Mouse (Mus musculus): ENCODE data around the gene Ak1. TPM values are rescaled to one million over a fixed set of nuclear protein-coding genes. Genes with fewer than 3 reads are reported as not detected.

Ak1 gene
- polyA plus RNA-seq, 1 experiment = 157 TPM

DNA sequence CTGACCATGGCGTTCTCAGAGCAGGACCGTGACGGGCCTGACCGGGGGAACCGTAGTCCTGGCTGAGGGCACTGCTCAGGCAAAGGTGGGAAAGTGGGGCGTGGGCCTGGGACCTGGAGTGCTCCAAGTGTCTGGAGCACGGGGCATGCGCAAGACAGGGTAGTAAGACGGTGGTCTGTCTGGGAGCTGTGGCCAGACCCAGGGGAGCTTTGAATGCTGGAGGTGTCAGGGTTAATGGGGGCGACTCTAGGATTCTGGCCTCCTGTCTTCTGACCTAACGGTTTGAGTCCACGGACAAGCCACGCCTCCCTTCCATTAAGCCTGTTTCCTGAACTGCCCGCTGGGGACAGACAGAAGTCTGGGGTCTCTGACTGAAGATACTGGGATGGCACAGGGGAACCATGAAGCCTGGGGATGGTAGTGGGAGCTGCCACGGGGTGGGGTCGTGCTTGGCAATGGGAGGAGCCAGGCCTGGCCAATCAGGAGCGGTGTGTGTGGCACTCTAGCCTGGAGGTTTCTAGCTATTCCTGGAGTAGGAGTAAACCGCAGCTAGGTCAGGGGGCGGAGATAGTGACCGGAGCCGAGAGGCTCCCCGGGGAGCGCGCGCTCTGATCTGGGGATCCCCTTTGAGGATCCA, 13.3 kb upstream of the Ak1 start:
- H3K27ac ChIP-seq (ENCODE audit: insufficient read depth, low read length) = peak overlapping the region; percentile 17; the same call in 1 of the 2 replicates
- TF ChIP-seq POLR2A (IDR thresholded peaks at IDR 0.05; ENCODE audit: low read depth, low read length) = no peak; the same call in 1 of the 2 replicates
- TF ChIP-seq CTCF (IDR thresholded peaks at IDR 0.05; ENCODE audit: borderline replicate concordance, insufficient read depth, low read length) = no peak
- H3K4me3 ChIP-seq (ENCODE audit: insufficient read depth, low read length) = peak overlapping the region; percentile 87
- 0 out of 2 replicates have a peak, but pooled peaks cover 2% of the 10 kb centered on the region for H3K4me1 ChIP-seq (ENCODE audit: control insufficient read depth, insufficient read depth, low read length)

- TF ChIP-seq POLR2A (IDR thresholded peaks at IDR 0.05; ENCODE audit: low read depth, low read length) (no peak; the same call in 1 of the 2 replicates), CTCF (IDR thresholded peaks at IDR 0.05; ENCODE audit: borderline replicate concordance, insufficient read depth, low read length) (no peak)
- Histone ChIP-seq H3K4me1 (ENCODE audit: control insufficient read depth, insufficient read depth, low read length) (0 out of 2 replicates have a peak, but pooled peaks cover 2% of the 10 kb centered on the region), H3K27ac (ENCODE audit: insufficient read depth, low read length) (peak overlapping the region; percentile 17; the same call in 1 of the 2 replicates), H3K4me3 (ENCODE audit: insufficient read depth, low read length) (peak overlapping the region; percentile 19; the same call in 1 of the 2 replicates)
Observed at GRCm38 (mm10) chr2:32608778-32609435, 12.7 kb upstream of the Ak1 start.

DNA sequence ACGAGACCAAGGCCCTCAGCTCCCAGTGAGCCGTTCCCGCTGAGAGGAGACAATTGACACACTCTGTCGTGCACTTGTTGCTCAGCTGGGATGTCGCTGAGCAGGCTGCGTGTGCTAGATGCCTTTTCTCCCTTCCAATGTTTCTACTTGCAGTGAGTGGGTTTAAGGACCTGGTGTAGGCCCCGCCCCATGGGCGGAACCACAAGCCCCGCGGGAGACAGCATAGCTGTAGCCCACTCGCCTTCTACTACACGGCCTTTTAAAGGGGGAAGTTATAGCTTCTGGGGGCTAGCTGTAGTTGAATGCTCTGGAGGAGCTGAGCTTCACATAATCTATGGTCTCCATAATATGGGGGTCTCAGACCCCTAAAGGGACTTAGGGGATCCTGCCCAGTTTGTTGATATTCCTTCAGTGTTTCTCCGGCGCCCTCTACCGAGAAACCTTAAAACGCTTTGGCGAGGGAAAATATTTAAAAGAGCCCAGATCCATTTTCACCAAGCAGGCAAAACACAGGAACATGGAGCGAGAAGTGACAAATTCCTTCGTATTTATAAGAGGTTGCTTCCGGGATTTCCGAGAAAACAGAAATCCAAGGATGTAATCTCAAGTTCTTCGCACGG, 10.8 kb upstream of the Ak1 start:
- no peak for TF ChIP-seq POLR2A (IDR thresholded peaks at IDR 0.05; ENCODE audit: low read depth, low read length)
- no peak for TF ChIP-seq CTCF (IDR thresholded peaks at IDR 0.05; ENCODE audit: borderline replicate concordance, insufficient read depth, low read length)
- H3K27ac ChIP-seq (ENCODE audit: insufficient read depth, low read length) = no peak overlapping the region
- 0 out of 2 replicates have a peak, but pooled peaks cover 2% of the 10 kb centered on the region for H3K4me1 ChIP-seq (ENCODE audit: control insufficient read depth, insufficient read depth, low read length)
- peak overlapping the region; percentile 29; the same call in 1 of the 2 replicates for H3K4me3 ChIP-seq (ENCODE audit: insufficient read depth, low read length)

- no peak for TF ChIP-seq POLR2A (IDR thresholded peaks at IDR 0.05; ENCODE audit: low read depth, low read length)
- TF ChIP-seq CTCF (IDR thresholded peaks at IDR 0.05; ENCODE audit: borderline replicate concordance, insufficient read depth, low read length) = no peak
- Histone ChIP-seq H3K4me1 (ENCODE audit: control insufficient read depth, insufficient read depth, low read length) (0 out of 2 replicates have a peak, but pooled peaks cover 2% of the 10 kb centered on the region), H3K4me3 (ENCODE audit: insufficient read depth, low read length) (no peak overlapping the region), H3K27ac (ENCODE audit: insufficient read depth, low read length) (no peak overlapping the region)
Observed at GRCm38 (mm10) chr2:32612274-32612673, 9.3 kb upstream of the Ak1 start.

GRCm38 (mm10) chr2:32617109-32617508, 4.4 kb upstream of the Ak1 start:
- H3K4me1 ChIP-seq (ENCODE audit: control insufficient read depth, insufficient read depth, low read length) = peaks cover 9% of the 10 kb centered on the region
- H3K27ac ChIP-seq (ENCODE audit: insufficient read depth, low read length) = no peak overlapping the region
- TF ChIP-seq POLR2A (IDR thresholded peaks at IDR 0.05; ENCODE audit: low read depth, low read length) (no peak), CTCF (IDR thresholded peaks at IDR 0.05; ENCODE audit: borderline replicate concordance, insufficient read depth, low read length) (no peak)
- H3K4me3 ChIP-seq (ENCODE audit: insufficient read depth, low read length) = no peak overlapping the region

GRCm38 (mm10) chr2:32617601-32618000, 4.0 kb upstream of the Ak1 start:
- peak; percentile 22; the same call in 1 of the 2 replicates for TF ChIP-seq CTCF (IDR thresholded peaks at IDR 0.05; ENCODE audit: borderline replicate concordance, insufficient read depth, low read length)
- TF ChIP-seq POLR2A (IDR thresholded peaks at IDR 0.05; ENCODE audit: low read depth, low read length) = no peak
- no peak overlapping the region for H3K4me3 ChIP-seq (ENCODE audit: insufficient read depth, low read length)
- H3K27ac ChIP-seq (ENCODE audit: insufficient read depth, low read length) = no peak overlapping the region
- H3K4me1 ChIP-seq (ENCODE audit: control insufficient read depth, insufficient read depth, low read length) = peaks cover 9% of the 10 kb centered on the region

- TF ChIP-seq CTCF (IDR thresholded peaks at IDR 0.05; ENCODE audit: borderline replicate concordance, insufficient read depth, low read length) (no peak), POLR2A (IDR thresholded peaks at IDR 0.05; ENCODE audit: low read depth, low read length) (no peak)
- no peak overlapping the region for H3K4me3 ChIP-seq (ENCODE audit: insufficient read depth, low read length)
- no peak overlapping the region for H3K27ac ChIP-seq (ENCODE audit: insufficient read depth, low read length)
Observed at GRCm38 (mm10) chr2:32618051-32618450, 3.5 kb upstream of the Ak1 start.

DNA sequence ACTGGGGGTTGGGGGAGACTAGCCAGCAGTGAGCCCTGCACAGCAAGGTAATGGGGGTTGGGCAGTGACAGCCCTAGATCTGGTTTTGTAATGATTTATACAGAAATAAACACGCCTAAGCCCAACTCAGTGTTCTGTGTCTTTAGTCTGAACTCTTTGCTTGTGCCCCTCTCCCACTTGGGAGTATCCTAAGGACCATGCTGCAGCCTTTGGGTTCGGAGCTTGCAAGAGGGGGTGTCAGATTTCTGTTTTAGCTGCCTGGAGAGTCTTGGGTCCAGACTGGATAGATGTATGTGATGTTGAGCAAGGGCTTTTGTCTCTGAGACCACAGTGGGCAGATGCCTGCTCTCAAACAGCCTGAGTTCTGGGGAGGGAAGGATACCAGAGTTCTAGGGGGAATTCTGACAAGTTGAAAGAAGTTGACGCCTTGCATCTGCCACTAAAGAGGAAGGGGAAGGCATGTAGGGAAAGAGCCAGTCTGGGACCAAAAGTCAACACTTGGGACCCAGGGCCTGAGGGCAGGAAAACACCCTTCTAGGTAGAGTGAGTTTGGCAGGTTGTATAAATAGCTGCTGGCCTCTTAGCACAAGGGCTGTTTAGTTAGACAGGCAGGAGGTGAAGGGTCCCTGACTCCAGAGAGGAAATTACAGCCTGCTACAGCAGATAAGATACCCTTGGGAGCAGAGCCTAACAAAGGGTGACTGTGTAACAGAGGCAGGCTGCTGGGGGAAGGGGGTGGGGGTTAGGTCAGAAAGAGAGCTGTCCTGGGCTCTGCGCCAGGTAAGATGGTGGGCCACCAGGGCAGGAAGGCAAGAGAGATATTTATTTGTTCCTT, 659 bp upstream of the Ak1 start:
- no peak overlapping the region for H3K27ac ChIP-seq (ENCODE audit: insufficient read depth, low read length)
- peaks cover 14% of the 10 kb centered on the region for H3K4me1 ChIP-seq (ENCODE audit: control insufficient read depth, insufficient read depth, low read length)
- TF ChIP-seq POLR2A (IDR thresholded peaks at IDR 0.05; ENCODE audit: low read depth, low read length) (no peak), CTCF (IDR thresholded peaks at IDR 0.05; ENCODE audit: borderline replicate concordance, insufficient read depth, low read length) (no peak)
- no peak overlapping the region for H3K4me3 ChIP-seq (ENCODE audit: insufficient read depth, low read length)

More at GRCm38 (mm10) chr2:32618051-32618450, 3.5 kb upstream of the Ak1 start:
- peaks cover 9% of the 10 kb centered on the region for H3K4me1 ChIP-seq (ENCODE audit: control insufficient read depth, insufficient read depth, low read length)

- H3K27ac ChIP-seq (ENCODE audit: insufficient read depth, low read length) = no peak overlapping the region
- H3K4me1 ChIP-seq (ENCODE audit: control insufficient read depth, insufficient read depth, low read length) = peaks cover 16% of the 10 kb centered on the region
- no peak for TF ChIP-seq POLR2A (IDR thresholded peaks at IDR 0.05; ENCODE audit: low read depth, low read length)
- TF ChIP-seq CTCF (IDR thresholded peaks at IDR 0.05; ENCODE audit: borderline replicate concordance, insufficient read depth, low read length) = no peak
- no peak overlapping the region for H3K4me3 ChIP-seq (ENCODE audit: insufficient read depth, low read length)
Observed at GRCm38 (mm10) chr2:32624111-32624748, 2.7 kb downstream of the Ak1 start.

Measured in embryonic fibroblast, embryonic 13.5 days (primary cell).